8 mouse cellular contexts compared by ENCODE assay signal in genomic region chr13:58471704-58472103, GRCm38 (mm10).
A peak's percentile ranks its signal among the peaks of the same experiment; 100 is the strongest.
DNase-seq lines count a peak whose midpoint lies in the region; ATAC-seq and TF ChIP-seq lines count a peak whose summit lies in the region.

No protein-coding gene starts in this region.

- no peak for ATAC-seq in kidney, embryonic 14.5 days (ENCODE audit: low FRiP score, low TSS enrichment)
- no peak for ATAC-seq in forebrain, embryonic 15.5 days (replicated peaks)
- ATAC-seq in limb, embryonic 14.5 days (ENCODE audit: low FRiP score, low read depth), result no peak
- ATAC-seq in neural tube, embryonic 12.5 days (ENCODE audit: low FRiP score, low read depth), result no peak

- peak overlapping the region; percentile 48 for H3K4me2 ChIP-seq in kidney, embryonic 14.5 days (replicated peaks; ENCODE audit: low read depth, low read length)
- H3K4me2 ChIP-seq in forebrain, embryonic 15.5 days (replicated peaks), result peak overlapping the region; percentile 54
- peak overlapping the region; percentile 37 for H3K4me2 ChIP-seq in limb, embryonic 14.5 days (replicated peaks; ENCODE audit: low read depth, low read length, severe bottlenecking)
- H3K4me2 ChIP-seq in neural tube, embryonic 12.5 days (replicated peaks), result peak overlapping the region; percentile 65

- no peaks in the 10 kb centered on the region for H3K36me3 ChIP-seq in kidney, embryonic 14.5 days (ENCODE audit: control insufficient read depth, insufficient read depth, low read length)
- no peaks in the 10 kb centered on the region for H3K36me3 ChIP-seq in forebrain, embryonic 15.5 days
- no peaks in the 10 kb centered on the region for H3K36me3 ChIP-seq in limb, embryonic 14.5 days (ENCODE audit: control insufficient read depth, insufficient read depth, low read length)
- H3K36me3 ChIP-seq in neural tube, embryonic 12.5 days, result no peaks in the 10 kb centered on the region

- no peaks in the 10 kb centered on the region for H3K4me1 ChIP-seq in kidney, embryonic 14.5 days (ENCODE audit: control insufficient read depth, insufficient read depth, low read length)
- peaks cover 16% of the 10 kb centered on the region for H3K4me1 ChIP-seq in forebrain, embryonic 15.5 days
- 0 out of 2 replicates have a peak, but pooled peaks cover 4% of the 10 kb centered on the region for H3K4me1 ChIP-seq in limb, embryonic 14.5 days (ENCODE audit: control insufficient read depth, insufficient read depth, low read length)
- peaks cover 5% of the 10 kb centered on the region; the same call in 1 of the 2 replicates for H3K4me1 ChIP-seq in neural tube, embryonic 12.5 days

- WGBS in kidney, embryonic 14.5 days, result 11% methylated on average over 16 of the region's 16 CpGs
- WGBS in forebrain, embryonic 15.5 days, result 2% methylated on average over 16 of the region's 16 CpGs
- WGBS in limb, embryonic 14.5 days, result 17% methylated on average over 16 of the region's 16 CpGs
- WGBS in neural tube, embryonic 12.5 days, result 2% methylated on average over 16 of the region's 16 CpGs

- no peak overlapping the region for H3K9ac ChIP-seq in kidney, embryonic 14.5 days (ENCODE audit: low read depth, low read length)
- H3K9ac ChIP-seq in forebrain, embryonic 15.5 days (replicated peaks), result peak overlapping the region; percentile 29; the same call in 1 of the 2 replicates
- no peak overlapping the region for H3K9ac ChIP-seq in limb, embryonic 14.5 days (ENCODE audit: low read depth, low read length, severe bottlenecking)
- H3K9ac ChIP-seq in neural tube, embryonic 12.5 days, result peak overlapping the region; percentile 38; the same call in 1 of the 2 replicates

- H3K4me3 ChIP-seq in kidney, embryonic 14.5 days (ENCODE audit: low read length), result peak overlapping the region; percentile 29
- H3K4me3 ChIP-seq in forebrain, embryonic 15.5 days, result peak overlapping the region; percentile 30
- 0 out of 2 replicates have a peak overlapping the region, but pooled peaks have one; percentile 20 for H3K4me3 ChIP-seq in limb, embryonic 14.5 days (replicated peaks; ENCODE audit: low read length)
- peak overlapping the region; percentile 30 for H3K4me3 ChIP-seq in neural tube, embryonic 12.5 days

- DNase-seq in kidney, postnatal 10 days, result no peak
- peak; percentile 53 for DNase-seq in Muller cell, postnatal 12 days (ENCODE audit: inconsistent ontology term)
- DNase-seq in limb, embryonic 14.5 days (ENCODE audit: low spot score), result no peak
- DNase-seq in testis, postnatal 10 days (ENCODE audit: low spot score), result no peak
- DNase-seq in urinary bladder, adult 18-20 months (ENCODE audit: low spot score in 2 of 2), result no peak

- peaks cover 20% of the 10 kb centered on the region; the same call in 1 of the 2 replicates for H3K27me3 ChIP-seq in kidney, embryonic 14.5 days (ENCODE audit: control insufficient read depth, insufficient read depth, low read length)
- H3K27me3 ChIP-seq in forebrain, embryonic 15.5 days, result peaks cover 6% of the 10 kb centered on the region; the same call in 1 of the 2 replicates
- peaks cover 24% of the 10 kb centered on the region; the same call in 1 of the 2 replicates for H3K27me3 ChIP-seq in limb, embryonic 14.5 days (ENCODE audit: control insufficient read depth, insufficient read depth, low read length)
- no peaks in the 10 kb centered on the region for H3K27me3 ChIP-seq in neural tube, embryonic 12.5 days (replicated peaks)

- no peak for TF ChIP-seq POLR2A in limb, embryonic 14.5 days (IDR thresholded peaks at IDR 0.05; ENCODE audit: borderline replicate concordance, extremely low read depth, insufficient read depth, insufficient read length)

- no peak overlapping the region for H3K27ac ChIP-seq in kidney, embryonic 14.5 days (ENCODE audit: low read depth, low read length)
- H3K27ac ChIP-seq in forebrain, embryonic 15.5 days (replicated peaks), result no peak overlapping the region
- no peak overlapping the region for H3K27ac ChIP-seq in limb, embryonic 14.5 days (replicated peaks; ENCODE audit: low read depth, low read length)
- no peak overlapping the region for H3K27ac ChIP-seq in neural tube, embryonic 12.5 days

- H3K9me3 ChIP-seq in kidney, embryonic 14.5 days (ENCODE audit: control insufficient read depth, low read length), result no peaks in the 10 kb centered on the region
- H3K9me3 ChIP-seq in forebrain, embryonic 15.5 days, result no peaks in the 10 kb centered on the region
- H3K9me3 ChIP-seq in limb, embryonic 14.5 days (ENCODE audit: control insufficient read depth, low read length), result no peaks in the 10 kb centered on the region
- no peaks in the 10 kb centered on the region for H3K9me3 ChIP-seq in neural tube, embryonic 12.5 days

Comparison
In these comparisons a context has a peak if more than half of its experiments do, and no peak if none do; other contexts are left out.
1. H3K9ac ChIP-seq: peak in forebrain, embryonic 15.5 days (single experiment) and neural tube, embryonic 12.5 days (single experiment); none in kidney, embryonic 14.5 days (single experiment) and limb, embryonic 14.5 days (single experiment).
2. Peak in every context shown above with its lines, with median percentiles within 50 percentile points of each other: H3K4me2 ChIP-seq and H3K4me3 ChIP-seq.